Mouse (Mus musculus) ES-E14 (cell line): ENCODE measurements around the gene Il15ra.

Source experiments
- CHD2 ChIP-seq: IDR thresholded peaks from 2 replicates; pipeline ENCODE4 v1.6.1; 2014; ENCODE audit warnings: mild to moderate bottlenecking, low read depth, low read length, inconsistent platforms
- HCFC1 ChIP-seq: IDR thresholded peaks from 2 replicates; pipeline ENCODE4 v1.6.1; 2012; ENCODE audit warnings: low read length, inconsistent platforms, borderline replicate concordance; ENCODE audit not compliant: insufficient read depth
- MAFK ChIP-seq: IDR thresholded peaks from 2 replicates; pipeline ENCODE4 v1.6.1; 2014; ENCODE audit warnings: mild to moderate bottlenecking, low read depth, low read length, inconsistent platforms; ENCODE audit not compliant: insufficient read depth
- ZC3H11A ChIP-seq: IDR thresholded peaks from 2 replicates; pipeline ENCODE4 v1.6.1; 2012; ENCODE audit warnings: low read depth, mild to moderate bottlenecking, inconsistent platforms, low read length, borderline replicate concordance

- TF ChIP-seq CHD2 (no peak), MAFK (no peak), HCFC1 (no peak), ZC3H11A (no peak)
Measured at GRCm38 (mm10) chr2:11727574-11727973, 22.5 kb downstream of the Il15ra start.
